Mouse (Mus musculus) lung, adult 18-20 months (tissue): Measurements from ENCODE around the gene Snai3.

Source experiments
- DNase-seq, 2 experiments: peaks; one replicate each; pipeline ENCODE4 v3.0.0; 2022; ENCODE audit warnings: mixed read lengths in 2 of 2

Snai3 gene

GRCm38 (mm10) chr8:122460524-122461472 lies at the start of gene Snai3:
Gene Snai3, minus strand, starts transcription at chr8:122460733.
- DNase-seq: peak; percentile 80 to 81

GRCm38 (mm10) chr8:122500856-122501255 lies 40.3 kb upstream of the Snai3 start:
- peak; percentile 77 to 79 for DNase-seq

GRCm38 (mm10) chr8:122497912-122498311 lies 37.4 kb upstream of the Snai3 start:
- no peak for DNase-seq

GRCm38 (mm10) chr8:122497016-122497734 lies 36.6 kb upstream of the Snai3 start:
- peak in 1 of 2 experiments; percentile 31 for DNase-seq

- DNase-seq: no peak
Observed at GRCm38 (mm10) chr8:122488387-122488786, 27.9 kb upstream of the Snai3 start.

GRCm38 (mm10) chr8:122484831-122485230 lies 24.3 kb upstream of the Snai3 start:
- peak; percentile 40 to 41 for DNase-seq

GRCm38 (mm10) chr8:122483877-122484276 lies 23.3 kb upstream of the Snai3 start:
- no peak for DNase-seq

GRCm38 (mm10) chr8:122482448-122482847 lies 21.9 kb upstream of the Snai3 start:
- no peak for DNase-seq

- DNase-seq: peak; percentile 85 to 87
Observed at GRCm38 (mm10) chr8:122475580-122476320, 15.2 kb upstream of the Snai3 start, which contains the start of the genes Rnf166 and Ctu2. Gene Rnf166, minus strand, starts transcription at chr8:122476064. Gene Ctu2, plus strand, starts transcription at chr8:122476143.

- peak in 1 of 2 experiments; percentile 54 for DNase-seq
Observed at GRCm38 (mm10) chr8:122474951-122475560, 14.5 kb upstream of the Snai3 start.

GRCm38 (mm10) chr8:122473911-122474421 lies 13.4 kb upstream of the Snai3 start:
- peak in 1 of 2 experiments; percentile 59 for DNase-seq

- no peak for DNase-seq
Observed at GRCm38 (mm10) chr8:122470691-122471090, 10.2 kb upstream of the Snai3 start.

GRCm38 (mm10) chr8:122469965-122470364 lies 9.4 kb upstream of the Snai3 start:
- DNase-seq: no peak

GRCm38 (mm10) chr8:122469407-122469806 lies 8.9 kb upstream of the Snai3 start:
- no peak for DNase-seq

GRCm38 (mm10) chr8:122467816-122468215 lies 7.3 kb upstream of the Snai3 start:
- no peak for DNase-seq

- no peak for DNase-seq
Observed at GRCm38 (mm10) chr8:122464985-122465384, 4.5 kb upstream of the Snai3 start.

- peak; percentile 67 to 78 for DNase-seq
Observed at GRCm38 (mm10) chr8:122463651-122464640, 3.4 kb upstream of the Snai3 start.

- no peak for DNase-seq
Observed at GRCm38 (mm10) chr8:122462510-122462909, 2.0 kb upstream of the Snai3 start.

GRCm38 (mm10) chr8:122461473-122462148 lies 1.1 kb upstream of the Snai3 start:
- no peak for DNase-seq

GRCm38 (mm10) chr8:122459990-122460389 lies 543 bp downstream of the Snai3 start:
- no peak for DNase-seq
